Mouse (Mus musculus): Measurements from ENCODE around the gene Soat1. TPM values are rescaled to one million over a fixed set of nuclear protein-coding genes. Genes with fewer than 3 reads are reported as not detected.

Soat1 gene
- polyA plus RNA-seq, 1 experiment from 2014 or later = 48.5 TPM

- Histone ChIP-seq H3K9ac (ENCODE audit: low read depth, low read length) (no peak overlapping the region), H3K4me3 (ENCODE audit: low read depth, low read length) (no peak overlapping the region), H3K36me3 (ENCODE audit: control insufficient read depth, insufficient read depth, low read length) (peaks cover 8% of the 10 kb centered on the region), H3K4me2 (no peak overlapping the region), H3K9me3 (replicated peaks; ENCODE audit: control insufficient read depth, low read length) (0 out of 2 replicates have a peak, but pooled peaks cover 1% of the 10 kb centered on the region), H3K27me3 (ENCODE audit: control insufficient read depth, insufficient read depth, low read length) (no peaks in the 10 kb centered on the region), H3K27ac (ENCODE audit: low read depth, low read length) (no peak overlapping the region), H3K4me1 (ENCODE audit: control insufficient read depth, insufficient read depth, low read length) (no peaks in the 10 kb centered on the region)
- no peak for ATAC-seq (replicated peaks; ENCODE audit: insufficient number of reproducible peaks, low FRiP score, low TSS enrichment)
- WGBS (ENCODE audit: insufficient replicate concordance) = 75% methylated on average over 6 of the region's 6 CpGs
Measured at GRCm38 (mm10) chr1:156461036-156461435, 13.1 kb downstream of the Soat1 start.

DNA sequence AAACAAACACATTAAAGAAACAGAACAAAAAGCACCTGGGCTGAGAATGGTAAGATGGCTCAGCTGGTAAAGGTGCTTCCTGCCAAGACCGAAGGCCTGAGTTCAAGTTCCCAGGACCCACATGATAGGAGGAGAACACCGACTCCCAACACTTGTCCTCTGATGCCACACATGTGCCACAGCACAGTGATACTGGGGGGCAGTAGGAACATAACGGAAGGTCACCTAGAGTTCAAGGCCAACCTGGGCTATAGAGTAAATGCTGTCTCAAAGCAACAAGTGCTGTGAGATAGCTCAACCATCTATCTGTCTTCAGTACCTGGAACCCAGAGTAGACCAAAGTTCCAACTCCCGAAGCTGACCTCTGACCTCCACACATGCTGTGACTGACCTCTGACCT, 13.9 kb downstream of the Soat1 start:
- 84% methylated on average over 4 of the region's 4 CpGs for WGBS (ENCODE audit: insufficient replicate concordance)
- H3K9ac ChIP-seq (ENCODE audit: low read depth, low read length) = no peak overlapping the region
- H3K27ac ChIP-seq (ENCODE audit: low read depth, low read length) = no peak overlapping the region
- no peaks in the 10 kb centered on the region for H3K27me3 ChIP-seq (ENCODE audit: control insufficient read depth, insufficient read depth, low read length)
- H3K4me2 ChIP-seq = no peak overlapping the region
- no peaks in the 10 kb centered on the region for H3K4me1 ChIP-seq (ENCODE audit: control insufficient read depth, insufficient read depth, low read length)
- no peak overlapping the region for H3K4me3 ChIP-seq (ENCODE audit: low read depth, low read length)
- peaks cover 3% of the 10 kb centered on the region for H3K36me3 ChIP-seq (ENCODE audit: control insufficient read depth, insufficient read depth, low read length)
- no peak for ATAC-seq (replicated peaks; ENCODE audit: insufficient number of reproducible peaks, low FRiP score, low TSS enrichment)
- no peaks in the 10 kb centered on the region for H3K9me3 ChIP-seq (replicated peaks; ENCODE audit: control insufficient read depth, low read length)

- no peak overlapping the region for H3K4me3 ChIP-seq (ENCODE audit: low read depth, low read length)
- H3K36me3 ChIP-seq (ENCODE audit: control insufficient read depth, insufficient read depth, low read length) = no peaks in the 10 kb centered on the region; the same call in none of the 2 replicates
- H3K9ac ChIP-seq (ENCODE audit: low read depth, low read length) = no peak overlapping the region
- 44% methylated on average over 3 of the region's 3 CpGs for WGBS (ENCODE audit: insufficient replicate concordance)
- H3K4me2 ChIP-seq = no peak overlapping the region
- no peak; the same call in 1 of the 2 replicates for ATAC-seq (replicated peaks; ENCODE audit: insufficient number of reproducible peaks, low FRiP score, low TSS enrichment)
- H3K4me1 ChIP-seq (ENCODE audit: control insufficient read depth, insufficient read depth, low read length) = no peaks in the 10 kb centered on the region
- no peaks in the 10 kb centered on the region for H3K27me3 ChIP-seq (ENCODE audit: control insufficient read depth, insufficient read depth, low read length)
- no peak overlapping the region for H3K27ac ChIP-seq (ENCODE audit: low read depth, low read length)
- H3K9me3 ChIP-seq (replicated peaks; ENCODE audit: control insufficient read depth, low read length) = no peaks in the 10 kb centered on the region
Measured at GRCm38 (mm10) chr1:156459690-156460089, 14.4 kb downstream of the Soat1 start.

GRCm38 (mm10) chr1:156458391-156459060, 15.6 kb downstream of the Soat1 start:
- Histone ChIP-seq H3K9ac (ENCODE audit: low read depth, low read length) (no peak overlapping the region), H3K36me3 (ENCODE audit: control insufficient read depth, insufficient read depth, low read length) (no peaks in the 10 kb centered on the region; the same call in 1 of the 2 replicates), H3K27me3 (ENCODE audit: control insufficient read depth, insufficient read depth, low read length) (no peaks in the 10 kb centered on the region), H3K4me2 (no peak overlapping the region), H3K4me3 (ENCODE audit: low read depth, low read length) (no peak overlapping the region), H3K27ac (ENCODE audit: low read depth, low read length) (0 out of 2 replicates have a peak overlapping the region, but pooled peaks have one; percentile 2), H3K4me1 (ENCODE audit: control insufficient read depth, insufficient read depth, low read length) (no peaks in the 10 kb centered on the region), H3K9me3 (replicated peaks; ENCODE audit: control insufficient read depth, low read length) (no peaks in the 10 kb centered on the region)
- ATAC-seq (replicated peaks; ENCODE audit: insufficient number of reproducible peaks, low FRiP score, low TSS enrichment) = no peak
- WGBS (ENCODE audit: insufficient replicate concordance) = 57% methylated on average over 8 of the region's 8 CpGs

DNA sequence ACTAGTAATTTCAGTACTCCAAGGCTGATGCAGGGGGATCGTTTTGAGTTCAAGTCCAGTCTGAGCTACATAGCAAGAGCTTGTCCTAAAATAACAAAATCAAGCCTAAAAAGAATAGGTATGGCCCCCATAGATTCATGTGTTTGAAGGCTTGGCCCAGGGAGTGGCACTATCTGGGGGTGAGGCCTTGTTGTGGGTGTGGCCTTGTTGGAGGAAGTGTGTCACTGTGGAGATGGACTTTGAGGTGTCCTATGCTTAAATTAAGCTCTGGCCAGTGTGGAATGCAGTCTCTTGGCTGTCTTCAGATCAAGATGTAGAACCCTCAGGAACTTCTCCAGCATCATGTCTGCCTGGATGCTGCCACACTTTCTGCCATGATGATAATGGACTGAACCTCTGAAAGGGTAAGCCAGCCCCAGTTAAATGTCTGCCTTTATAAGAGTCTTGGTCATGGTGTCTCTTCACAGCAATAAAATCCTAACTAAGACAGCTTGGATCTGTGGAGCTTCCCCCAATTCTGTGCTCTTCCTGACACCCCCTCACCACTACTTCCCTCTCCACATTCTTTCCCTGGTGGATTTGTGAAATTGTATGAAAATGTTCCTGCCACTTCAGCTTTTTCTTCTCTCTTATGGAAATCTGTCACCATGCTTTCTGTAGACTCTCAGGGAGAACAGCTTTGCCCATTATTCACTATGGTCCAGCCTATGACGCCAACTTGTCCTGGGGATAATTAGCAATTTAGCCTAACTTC, 18.9 kb downstream of the Soat1 start:
- no peak overlapping the region for H3K4me3 ChIP-seq (ENCODE audit: low read depth, low read length)
- no peaks in the 10 kb centered on the region for H3K27me3 ChIP-seq (ENCODE audit: control insufficient read depth, insufficient read depth, low read length)
- H3K4me1 ChIP-seq (ENCODE audit: control insufficient read depth, insufficient read depth, low read length) = no peaks in the 10 kb centered on the region
- 83% methylated on average over 2 of the region's 2 CpGs for WGBS (ENCODE audit: insufficient replicate concordance)
- ATAC-seq (replicated peaks; ENCODE audit: insufficient number of reproducible peaks, low FRiP score, low TSS enrichment) = no peak
- no peaks in the 10 kb centered on the region for H3K9me3 ChIP-seq (replicated peaks; ENCODE audit: control insufficient read depth, low read length)
- H3K9ac ChIP-seq (ENCODE audit: low read depth, low read length) = no peak overlapping the region
- H3K27ac ChIP-seq (ENCODE audit: low read depth, low read length) = no peak overlapping the region
- H3K36me3 ChIP-seq (ENCODE audit: control insufficient read depth, insufficient read depth, low read length) = no peaks in the 10 kb centered on the region; the same call in 1 of the 2 replicates
- H3K4me2 ChIP-seq = no peak overlapping the region

DNA sequence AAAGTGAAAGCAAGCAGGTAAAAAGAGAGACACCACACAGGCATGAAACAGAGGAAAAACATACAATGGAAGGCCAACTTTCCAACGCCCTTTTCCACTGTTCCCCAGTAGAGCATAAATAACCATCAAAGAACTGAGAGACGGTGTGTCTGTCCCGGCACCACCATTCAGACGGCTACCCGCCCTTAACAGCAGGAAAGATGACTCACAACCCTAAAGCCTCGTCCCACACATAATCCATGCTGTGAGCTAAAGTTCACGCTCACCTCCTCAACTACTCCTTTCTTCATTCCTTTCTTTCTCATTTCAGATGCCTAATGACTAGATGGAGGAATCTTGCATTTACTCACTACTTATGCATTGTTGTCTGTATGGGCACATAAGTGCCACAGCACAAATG, 19.7 kb downstream of the Soat1 start:
- H3K4me1 ChIP-seq (ENCODE audit: control insufficient read depth, insufficient read depth, low read length) = no peaks in the 10 kb centered on the region
- H3K36me3 ChIP-seq (ENCODE audit: control insufficient read depth, insufficient read depth, low read length) = no peaks in the 10 kb centered on the region; the same call in 1 of the 2 replicates
- no peak overlapping the region for H3K4me2 ChIP-seq
- no peaks in the 10 kb centered on the region for H3K9me3 ChIP-seq (replicated peaks; ENCODE audit: control insufficient read depth, low read length)
- H3K9ac ChIP-seq (ENCODE audit: low read depth, low read length) = no peak overlapping the region
- no peak for ATAC-seq (replicated peaks; ENCODE audit: insufficient number of reproducible peaks, low FRiP score, low TSS enrichment)
- H3K4me3 ChIP-seq (ENCODE audit: low read depth, low read length) = no peak overlapping the region
- no peak overlapping the region for H3K27ac ChIP-seq (ENCODE audit: low read depth, low read length)
- H3K27me3 ChIP-seq (ENCODE audit: control insufficient read depth, insufficient read depth, low read length) = no peaks in the 10 kb centered on the region
- whole genome bisulfite sequencing (ENCODE audit: insufficient replicate concordance) = 52% methylated on average over 7 of the region's 7 CpGs

- no peaks in the 10 kb centered on the region; the same call in 1 of the 2 replicates for H3K36me3 ChIP-seq (ENCODE audit: control insufficient read depth, insufficient read depth, low read length)
- no peak; the same call in 1 of the 2 replicates for ATAC-seq (replicated peaks; ENCODE audit: insufficient number of reproducible peaks, low FRiP score, low TSS enrichment)
- H3K4me3 ChIP-seq (ENCODE audit: low read depth, low read length) = no peak overlapping the region
- no peak overlapping the region for H3K9ac ChIP-seq (ENCODE audit: low read depth, low read length)
- 68% methylated on average over 10 of the region's 10 CpGs for WGBS (ENCODE audit: insufficient replicate concordance)
- H3K27ac ChIP-seq (ENCODE audit: low read depth, low read length) = no peak overlapping the region
- no peak overlapping the region for H3K4me2 ChIP-seq
- no peaks in the 10 kb centered on the region for H3K27me3 ChIP-seq (ENCODE audit: control insufficient read depth, insufficient read depth, low read length)
- H3K9me3 ChIP-seq (replicated peaks; ENCODE audit: control insufficient read depth, low read length) = no peaks in the 10 kb centered on the region
- H3K4me1 ChIP-seq (ENCODE audit: control insufficient read depth, insufficient read depth, low read length) = no peaks in the 10 kb centered on the region
Measured at GRCm38 (mm10) chr1:156453876-156454275, 20.3 kb downstream of the Soat1 start.

GRCm38 (mm10) chr1:156450478-156450877, 23.7 kb downstream of the Soat1 start:
- no peak overlapping the region for H3K27ac ChIP-seq (ENCODE audit: low read depth, low read length)
- H3K27me3 ChIP-seq (ENCODE audit: control insufficient read depth, insufficient read depth, low read length) = no peaks in the 10 kb centered on the region
- ATAC-seq (replicated peaks; ENCODE audit: insufficient number of reproducible peaks, low FRiP score, low TSS enrichment) = no peak
- H3K4me1 ChIP-seq (ENCODE audit: control insufficient read depth, insufficient read depth, low read length) = no peaks in the 10 kb centered on the region
- 52% methylated on average over 4 of the region's 4 CpGs for WGBS (ENCODE audit: insufficient replicate concordance)
- no peak overlapping the region for H3K4me3 ChIP-seq (ENCODE audit: low read depth, low read length)
- no peak overlapping the region for H3K9ac ChIP-seq (ENCODE audit: low read depth, low read length)
- no peak overlapping the region for H3K4me2 ChIP-seq
- H3K36me3 ChIP-seq (ENCODE audit: control insufficient read depth, insufficient read depth, low read length) = no peaks in the 10 kb centered on the region
- H3K9me3 ChIP-seq (replicated peaks; ENCODE audit: control insufficient read depth, low read length) = no peaks in the 10 kb centered on the region

Measured in heart, embryonic 11.5 days (tissue).